Mouse (Mus musculus) midbrain, embryonic 12.5 days (tissue): ENCODE results near the gene C3. TPM values are rescaled to one million over a fixed set of nuclear protein-coding genes. Genes with fewer than 3 reads are reported as not detected.
A peak's percentile ranks its signal among the peaks of the same experiment; 100 is the strongest.

Experiments
- ATAC-seq: fragments of 200-750 bp; cut with Nextera tagmentation; 2 replicates; pipeline ENCODE4 v1.8.0; 2017; ENCODE audit warnings: low read depth, moderate TSS enrichment, moderate library complexity; ENCODE audit not compliant: low FRiP score
- H3K27ac ChIP-seq: fragments of 300-500 bp; sonication (generic); replicated peaks from 2 replicates; pipeline ENCODE4 v1.5.1; 2016; ENCODE audit warnings: mild to moderate bottlenecking
- H3K27me3 ChIP-seq: fragments of 300-500 bp; sonication (generic); 2 replicates; pipeline ENCODE4 v1.6.1; 2016; ENCODE audit warnings: mild to moderate bottlenecking
- H3K36me3 ChIP-seq: fragments of 300-500 bp; sonication (generic); 2 replicates; pipeline ENCODE4 v1.6.1; 2016
- H3K4me1 ChIP-seq: fragments of 300-500 bp; sonication (generic); 2 replicates; pipeline ENCODE4 v1.6.1; 2016
- H3K4me2 ChIP-seq: fragments of 300-500 bp; sonication (generic); replicated peaks from 2 replicates; pipeline ENCODE4 v1.6.1; 2016; ENCODE audit warnings: mild to moderate bottlenecking, moderate library complexity
- H3K4me3 ChIP-seq: fragments of 300-500 bp; sonication (generic); 2 replicates; pipeline ENCODE4 v1.5.1; 2016; ENCODE audit warnings: mild to moderate bottlenecking
- H3K9ac ChIP-seq: fragments of 300-500 bp; sonication (generic); replicated peaks from 2 replicates; pipeline ENCODE4 v1.6.1; 2016; ENCODE audit warnings: mild to moderate bottlenecking, moderate library complexity
- H3K9me3 ChIP-seq: fragments of 300-500 bp; sonication (generic); 2 replicates; pipeline ENCODE4 v1.6.1; 2016; ENCODE audit warnings: mild to moderate bottlenecking
- WGBS: fragments of 180-500 bp; shearing (Covaris S2); methylation state at CpG from one replicate; pipeline ENCODE4 v1.1.7; 2016; 5-methylcytosine and 5-hydroxymethylcytosine counted together
- microRNA-seq: library from miRNA; unstranded; fragments of <30 nt; microRNA quantifications from one replicate; pipeline ENCODE4, GENCODE M21; 2017
- polyA plus RNA-seq: library from polyadenylated mRNA; unstranded; fragments of >200 nt; fragmentation: Nextera tagmentation; extraction: Ambion mirVana; gene quantifications from 2 replicates; pipeline ENCODE4 v1.2.1, GENCODE M21; 2016

C3 gene
- polyA plus RNA-seq, 1 experiment from 2014 or later = 0.50 TPM

DNA sequence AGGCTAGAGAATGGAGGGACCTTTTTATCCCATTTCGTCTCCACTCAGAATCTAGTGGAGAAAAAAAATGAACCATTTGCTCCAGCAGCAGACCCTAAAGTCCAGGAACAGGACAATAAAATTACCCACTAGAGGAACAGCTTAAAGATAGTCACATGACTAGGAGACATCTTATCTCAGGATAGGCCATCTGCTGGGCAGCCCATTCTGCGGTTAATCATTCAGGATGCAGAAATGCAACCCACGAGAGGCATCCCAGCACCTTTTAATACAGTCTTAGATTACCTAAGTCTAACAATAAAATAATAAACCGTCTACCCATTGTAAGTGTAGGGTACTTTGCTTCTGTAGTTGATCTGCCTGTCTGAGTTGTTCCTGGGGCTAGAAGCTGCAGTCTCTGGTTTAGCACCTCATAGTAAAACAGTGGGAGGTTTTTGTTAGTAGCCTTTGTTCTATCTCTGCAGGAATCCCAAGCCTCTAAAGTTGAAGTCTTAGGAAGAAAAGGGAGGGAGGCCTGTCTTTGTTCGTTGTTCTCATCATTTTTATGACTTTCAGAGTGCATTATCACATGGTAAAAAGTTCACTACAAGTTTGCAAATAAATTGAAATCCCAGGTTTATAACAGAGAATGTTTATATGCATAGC, 57.2 kb downstream of the C3 start:
- H3K36me3 ChIP-seq = no peaks in the 10 kb centered on the region
- WGBS = 56% methylated on average over 5 of the region's 5 CpGs
- no peak overlapping the region for H3K9ac ChIP-seq
- ATAC-seq = no peak
- H3K27me3 ChIP-seq = 0 out of 2 replicates have a peak, but pooled peaks cover 4% of the 10 kb centered on the region
- no peaks in the 10 kb centered on the region for H3K9me3 ChIP-seq
- H3K4me1 ChIP-seq = peaks cover 6% of the 10 kb centered on the region; the same call in 1 of the 2 replicates
- no peak overlapping the region for H3K4me3 ChIP-seq
- no peak overlapping the region for H3K27ac ChIP-seq
- H3K4me2 ChIP-seq = no peak overlapping the region

- Histone ChIP-seq H3K9me3 (no peaks in the 10 kb centered on the region), H3K27me3 (0 out of 2 replicates have a peak, but pooled peaks cover 4% of the 10 kb centered on the region), H3K4me1 (peaks cover 6% of the 10 kb centered on the region; the same call in 1 of the 2 replicates), H3K4me3 (no peak overlapping the region), H3K4me2 (peak overlapping the region; percentile 25; the same call in 1 of the 2 replicates), H3K36me3 (no peaks in the 10 kb centered on the region), H3K27ac (no peak overlapping the region), H3K9ac (0 out of 2 replicates have a peak overlapping the region, but pooled peaks have one; percentile 11)
- WGBS = 10% methylated on average over 10 of the region's 11 CpGs
- peak; percentile 79 for ATAC-seq
Observed at GRCm38 (mm10) chr17:57166800-57167791, 60.8 kb downstream of the C3 start.

Small RNA genes within 50 kb of the gene (microRNA-seq; reads per million reads assigned to microRNA genes)
- not detected for gene Mir6978

Other genes with a start within 250 kb of the C3 start
- not detected in 2 replicates for gene Acer1, start 246.0 kb downstream of the C3 start, polyA plus RNA-seq
- gene Clpp, start 237.8 kb downstream of the C3 start, polyA plus RNA-seq = 130 and 137 TPM in 2 replicates
- 31.2 and 33.7 TPM in 2 replicates for gene Alkbh7, start 230.8 kb downstream of the C3 start, polyA plus RNA-seq
- 0.87 TPM in 1 of 2 replicates, not detected in the other for gene Pspn, start 228.1 kb downstream of the C3 start, polyA plus RNA-seq
- 68.6 and 72.9 TPM in 2 replicates for gene Gtf2f1, start 216.8 kb downstream of the C3 start, polyA plus RNA-seq
- 0.34 and 0.72 TPM in 2 replicates for gene Gm17949, start 216.7 kb downstream of the C3 start, polyA plus RNA-seq
- 62.7 and 85.4 TPM in 2 replicates for gene Khsrp, start 196.6 kb downstream of the C3 start, polyA plus RNA-seq
- gene Slc25a41, start 186.5 kb downstream of the C3 start, polyA plus RNA-seq = 0.19 TPM in 1 of 2 replicates, not detected in the other
- 0.31 and 1.5 TPM in 2 replicates for gene Crb3, start 169.0 kb downstream of the C3 start, polyA plus RNA-seq
- gene Slc25a23, start 168.3 kb downstream of the C3 start, polyA plus RNA-seq = 19.0 and 22.3 TPM in 2 replicates
- gene Dennd1c, start 149.6 kb downstream of the C3 start, polyA plus RNA-seq = 2.4 and 3.3 TPM in 2 replicates
- gene Tubb4a, start 140.4 kb downstream of the C3 start, polyA plus RNA-seq = 189 and 205 TPM in 2 replicates
- gene Tnfsf9, start 122.8 kb downstream of the C3 start, polyA plus RNA-seq = 6.9 and 7.8 TPM in 2 replicates
- 0.29 and 0.38 TPM in 2 replicates for gene Cd70, start 78.4 kb downstream of the C3 start, polyA plus RNA-seq
- gene Tnfsf14, start 34.0 kb downstream of the C3 start, polyA plus RNA-seq = 0.09 TPM in 1 of 2 replicates, not detected in the other
- gene Gpr108, start 20.3 kb upstream of the C3 start, polyA plus RNA-seq = 23.3 and 24.5 TPM in 2 replicates
- 23.5 and 26.6 TPM in 2 replicates for gene Trip10, start 21.3 kb upstream of the C3 start, polyA plus RNA-seq
- 2.0 and 2.1 TPM in 2 replicates for gene Vav1, start 51.0 kb upstream of the C3 start, polyA plus RNA-seq
- gene Adgre1, start 130.6 kb upstream of the C3 start, polyA plus RNA-seq = 4.9 and 5.5 TPM in 2 replicates